Mouse (Mus musculus) cerebellum, adult 8-10 months (tissue): ENCODE results near the gene Ghdc.

Source experiments
- DNase-seq: peaks from one replicate; pipeline ENCODE4 v3.0.0; 2022

The Ghdc gene

GRCm38 (mm10) chr11:100781763-100782475 is 11.2 kb upstream of the Ghdc start:
- DNase-seq = no peak

- DNase-seq = no peak
These were observed 9.5 kb upstream of the Ghdc start for GRCm38 (mm10) chr11:100780247-100780646.

- DNase-seq = no peak
These were observed 7.3 kb upstream of the Ghdc start for GRCm38 (mm10) chr11:100778069-100778468.

- no peak for DNase-seq
These were observed 5.2 kb upstream of the Ghdc start for GRCm38 (mm10) chr11:100775921-100776320.

- DNase-seq = no peak
These were observed 3.5 kb upstream of the Ghdc start for GRCm38 (mm10) chr11:100774261-100774660.

- no peak for DNase-seq
These were observed 777 bp downstream of the Ghdc start for GRCm38 (mm10) chr11:100769980-100770379.

GRCm38 (mm10) chr11:100767871-100768270 is 2.9 kb downstream of the Ghdc start:
- no peak for DNase-seq

GRCm38 (mm10) chr11:100766726-100767125 is 4.0 kb downstream of the Ghdc start:
- no peak for DNase-seq

- no peak for DNase-seq
These were observed 7.9 kb downstream of the Ghdc start, which contains the start of gene Hcrt for GRCm38 (mm10) chr11:100762831-100763230. Hcrt (minus strand) TSS chr11:100762931.

- DNase-seq = peak; percentile 95
These were observed 9.2 kb downstream of the Ghdc start for GRCm38 (mm10) chr11:100761547-100762045.

- no peak for DNase-seq
These were observed 11.0 kb downstream of the Ghdc start, which contains the start of gene Kcnh4 for GRCm38 (mm10) chr11:100759611-100760233. Kcnh4 (minus strand) TSS chr11:100759942.

GRCm38 (mm10) chr11:100758707-100759610 is 11.8 kb downstream of the Ghdc start:
- DNase-seq = no peak

GRCm38 (mm10) chr11:100757566-100757965 is 13.2 kb downstream of the Ghdc start:
- DNase-seq = no peak

GRCm38 (mm10) chr11:100756476-100756875 is 14.3 kb downstream of the Ghdc start:
- no peak for DNase-seq

- DNase-seq = no peak
These were observed 16.1 kb downstream of the Ghdc start for GRCm38 (mm10) chr11:100754693-100755057.

- no peak for DNase-seq
These were observed 16.6 kb downstream of the Ghdc start for GRCm38 (mm10) chr11:100754021-100754692.

- no peak for DNase-seq
These were observed 18.5 kb downstream of the Ghdc start for GRCm38 (mm10) chr11:100752294-100752693.

- DNase-seq = no peak
These were observed 20.6 kb downstream of the Ghdc start for GRCm38 (mm10) chr11:100750127-100750526.

- DNase-seq = no peak
These were observed 21.3 kb downstream of the Ghdc start for GRCm38 (mm10) chr11:100749469-100749868.

- DNase-seq = no peak
These were observed 22.1 kb downstream of the Ghdc start for GRCm38 (mm10) chr11:100748620-100749019.

GRCm38 (mm10) chr11:100747114-100747513 is 23.6 kb downstream of the Ghdc start:
- DNase-seq = no peak

GRCm38 (mm10) chr11:100746546-100746945 is 24.2 kb downstream of the Ghdc start:
- DNase-seq = no peak

- DNase-seq = peak; percentile 62
These were observed 25.7 kb downstream of the Ghdc start for GRCm38 (mm10) chr11:100745085-100745484.
